Mouse (Mus musculus) right cerebral cortex, adult 2 months (tissue): Measurements from ENCODE around the gene Itpripl2.
A peak's percentile ranks its signal among the peaks of the same experiment; 100 is the strongest.

Source experiments
- DNase-seq, 2 experiments: peaks; one replicate each; pipeline ENCODE4 v3.0.0; 2021 to 2022; ENCODE audit warnings: low spot score in 2 of 2

Itpripl2 gene

GRCm38 (mm10) chr7:118488060-118488664 lies 3.6 kb downstream of the Itpripl2 start:
- DNase-seq, result no peak

- DNase-seq, result no peak
These were observed 4.9 kb downstream of the Itpripl2 start for GRCm38 (mm10) chr7:118486917-118487316.

- DNase-seq, result no peak
These were observed 7.8 kb downstream of the Itpripl2 start for GRCm38 (mm10) chr7:118483996-118484395.

- no peak for DNase-seq
These were observed 9.8 kb downstream of the Itpripl2 start for GRCm38 (mm10) chr7:118482001-118482400.

- no peak for DNase-seq
These were observed 10.5 kb downstream of the Itpripl2 start for GRCm38 (mm10) chr7:118481047-118481810.

GRCm38 (mm10) chr7:118480160-118480709 lies 11.5 kb downstream of the Itpripl2 start:
- no peak for DNase-seq

- DNase-seq, result no peak
These were observed 12.9 kb downstream of the Itpripl2 start for GRCm38 (mm10) chr7:118478835-118479312.

GRCm38 (mm10) chr7:118476428-118476827 lies 15.3 kb downstream of the Itpripl2 start:
- no peak for DNase-seq

- DNase-seq, result no peak
These were observed 16.6 kb downstream of the Itpripl2 start for GRCm38 (mm10) chr7:118475008-118475705.

GRCm38 (mm10) chr7:118472886-118473285 lies 18.9 kb downstream of the Itpripl2 start:
- no peak for DNase-seq

- no peak for DNase-seq
These were observed 23.7 kb downstream of the Itpripl2 start for GRCm38 (mm10) chr7:118468060-118468459.

GRCm38 (mm10) chr7:118464432-118464831 lies 27.3 kb downstream of the Itpripl2 start:
- no peak for DNase-seq

- no peak for DNase-seq
These were observed 28.7 kb downstream of the Itpripl2 start for GRCm38 (mm10) chr7:118462818-118463762.

- no peak for DNase-seq
These were observed 30.2 kb downstream of the Itpripl2 start for GRCm38 (mm10) chr7:118461400-118462136.

GRCm38 (mm10) chr7:118453722-118454121 lies 38.1 kb downstream of the Itpripl2 start:
- DNase-seq, result no peak

GRCm38 (mm10) chr7:118452940-118453339 lies 38.8 kb downstream of the Itpripl2 start:
- no peak for DNase-seq

- peak; percentile 41 to 69 for DNase-seq
These were observed 43.4 kb downstream of the Itpripl2 start, which contains the start of gene Syt17 for GRCm38 (mm10) chr7:118448134-118448967. TSS of gene Syt17 (minus strand) at chr7:118448222.

GRCm38 (mm10) chr7:118447291-118448133 lies 44.3 kb downstream of the Itpripl2 start:
- DNase-seq, result no peak
